Comparison of ENCODE assay signal across 27 mouse cellular contexts in genomic region chr11:119520713-119521063, GRCm38 (mm10). TPM values are rescaled to one million over a fixed set of nuclear protein-coding genes. Genes with fewer than 3 reads are reported as not detected.
A peak's percentile ranks its signal among the peaks of the same experiment; 100 is the strongest.
DNase-seq lines count a peak whose midpoint lies in the region; ATAC-seq and TF ChIP-seq lines count a peak whose summit lies in the region.
"Had no signal": no experiment of that assay in that cellular context is flagged by ENCODE, and none has a peak within 500 bp of the region (broad histone marks: within the 10 kb centered on the region; RNA-seq: fewer than 3 reads in every experiment).

No protein-coding gene starts in this region.

- H3K9ac ChIP-seq in liver, postnatal 0 days (replicated peaks), result no peak overlapping the region
- H3K9ac ChIP-seq: embryonic facial prominence, embryonic 13.5 days; forebrain, embryonic 12.5 days; forebrain, embryonic 15.5 days; hindbrain, embryonic 12.5 days; hindbrain, embryonic 15.5 days had no signal

- H3K4me1 ChIP-seq in cortical plate, adult 2 months (ENCODE audit: control insufficient read depth, insufficient read depth, low read length), result peaks cover 9% of the 10 kb centered on the region
- peaks cover 46% of the 10 kb centered on the region for H3K4me1 ChIP-seq in olfactory bulb, adult 2 months (ENCODE audit: control insufficient read depth, insufficient read depth, low read length)
- H3K4me1 ChIP-seq in liver, postnatal 0 days (ENCODE audit: insufficient read depth), result peaks cover 6% of the 10 kb centered on the region; the same call in 1 of the 2 replicates

- H3K9me3 ChIP-seq in liver, postnatal 0 days (ENCODE audit: low read length), result no peaks in the 10 kb centered on the region
- H3K9me3 ChIP-seq: embryonic facial prominence, embryonic 10.5 days; embryonic facial prominence, embryonic 13.5 days; forebrain, embryonic 12.5 days; forebrain, embryonic 15.5 days; hindbrain, embryonic 12.5 days; hindbrain, embryonic 15.5 days had no signal

- ATAC-seq in cerebellum, adult (ENCODE audit: insufficient number of reproducible peaks, low FRiP score, low TSS enrichment), result no peak
- no peak for ATAC-seq in liver, postnatal 0 days
- ATAC-seq: forebrain, embryonic 15.5 days; Patski had no signal

- no peak overlapping the region for H3K4me3 ChIP-seq in layer of hippocampus, adult 2 months
- no peak overlapping the region for H3K4me3 ChIP-seq in cortical plate, adult 2 months (ENCODE audit: insufficient read depth, low read length)
- no peak overlapping the region for H3K4me3 ChIP-seq in olfactory bulb, adult 2 months (ENCODE audit: insufficient read depth, low read depth, low read length)
- H3K4me3 ChIP-seq in liver, postnatal 0 days (ENCODE audit: low read depth, low read length), result no peak overlapping the region
- H3K4me3 ChIP-seq: embryonic facial prominence, embryonic 10.5 days; embryonic facial prominence, embryonic 13.5 days; erythroblast, embryonic 14.5 days; forebrain, embryonic 12.5 days; forebrain, embryonic 15.5 days; heart, adult 2 months; hindbrain, embryonic 12.5 days; hindbrain, embryonic 15.5 days had no signal

- DNase-seq in cerebellum, adult 9-11 months, result peak; percentile 55
- no peak for DNase-seq in layer of hippocampus, adult 2 months (ENCODE audit: low spot score in 2 of 2)
- no peak for DNase-seq in layer of hippocampus, adult 11-12 months (ENCODE audit: low spot score)
- DNase-seq in liver, postnatal 0 days, result no peak
- DNase-seq: adrenal gland, postnatal 10 days; adrenal gland, postnatal 36 days; B cell, adult 2 months; cerebellum, adult 11 months; cerebellum, adult 8-10 months; cerebellum, postnatal 25 days; embryo, embryonic 11 days; gastrocnemius, postnatal 25 days; heart, adult 2 months had no signal

- H3K27ac ChIP-seq in layer of hippocampus, adult 2 months, result peak overlapping the region; percentile 88
- H3K27ac ChIP-seq in cortical plate, adult 2 months (ENCODE audit: insufficient read depth, low read length), result peak overlapping the region; percentile 11; the same call in 1 of the 2 replicates
- peak overlapping the region; percentile 28; the same call in 1 of the 2 replicates for H3K27ac ChIP-seq in olfactory bulb, adult 2 months (ENCODE audit: insufficient read depth, low read depth, low read length)
- no peak overlapping the region for H3K27ac ChIP-seq in liver, postnatal 0 days (ENCODE audit: low read depth)
- H3K27ac ChIP-seq: embryonic facial prominence, embryonic 10.5 days; embryonic facial prominence, embryonic 13.5 days; forebrain, embryonic 12.5 days; forebrain, embryonic 15.5 days; heart, adult 2 months; hindbrain, embryonic 12.5 days; hindbrain, embryonic 15.5 days had no signal

- no peak for TF ChIP-seq CTCF in layer of hippocampus, adult 2 months (conservative IDR thresholded peaks at IDR 0.05)
- no peak for TF ChIP-seq CTCF in cortical plate, adult 2 months (IDR thresholded peaks at IDR 0.05; ENCODE audit: extremely low read depth, insufficient read depth, low read length)
- no peak for TF ChIP-seq CTCF in olfactory bulb, adult 2 months (IDR thresholded peaks at IDR 0.05; ENCODE audit: insufficient read depth, low read depth, low read length)
- no peak for TF ChIP-seq CTCF in liver, postnatal 0 days (IDR thresholded peaks at IDR 0.05; ENCODE audit: low read depth)

- TF ChIP-seq POLR2A in cortical plate, adult 2 months (IDR thresholded peaks at IDR 0.05; ENCODE audit: extremely low read depth, insufficient read depth, low read length), result no peak
- TF ChIP-seq POLR2A in olfactory bulb, adult 2 months (IDR thresholded peaks at IDR 0.05; ENCODE audit: insufficient read depth, low read depth, low read length), result no peak

- H3K36me3 ChIP-seq in liver, postnatal 0 days (replicated peaks; ENCODE audit: insufficient read depth, low read length), result no peaks in the 10 kb centered on the region
- H3K36me3 ChIP-seq: embryonic facial prominence, embryonic 10.5 days; embryonic facial prominence, embryonic 13.5 days; forebrain, embryonic 12.5 days; forebrain, embryonic 15.5 days; G1E; hindbrain, embryonic 12.5 days; hindbrain, embryonic 15.5 days had no signal

- H3K4me2 ChIP-seq in liver, postnatal 0 days (ENCODE audit: low read depth, low read length), result no peak overlapping the region
- H3K4me2 ChIP-seq: embryonic facial prominence, embryonic 13.5 days; forebrain, embryonic 12.5 days; forebrain, embryonic 15.5 days; heart, embryonic 11.5 days; hindbrain, embryonic 12.5 days; hindbrain, embryonic 15.5 days had no signal

- no peak for TF ChIP-seq EP300 in liver, postnatal 0 days (IDR thresholded peaks at IDR 0.05; ENCODE audit: low read depth)

- H3K27me3 ChIP-seq in liver, postnatal 0 days (ENCODE audit: insufficient read depth, low read length), result peaks cover 3% of the 10 kb centered on the region; the same call in 1 of the 2 replicates
- H3K27me3 ChIP-seq: forebrain, embryonic 15.5 days; hindbrain, embryonic 12.5 days; hindbrain, embryonic 15.5 days had no signal

RNA-seq across cellular contexts. Expression of gene Nptx1, which starts 26.9 kb away (rescaled TPM):
- total RNA-seq in layer of hippocampus, adult 2 months (2021), result 100 to 1,000 TPM; 475 to 499 TPM
- 118 and 134 TPM in 2 replicates for polyA plus RNA-seq in cortical plate, adult 2 months (2012; rRNA removed)
- polyA plus RNA-seq in olfactory bulb, adult 2 months (2012; ENCODE audit: insufficient read depth, insufficient read length, low replicate concordance, missing spikeins), result not detected in 2 replicates
- 0.04 TPM in 1 of 2 replicates, not detected in the other for polyA plus RNA-seq in liver, postnatal 0 days (2015; fragmentation: Nextera tagmentation; extraction: Ambion mirVana)
- total RNA-seq: common myeloid progenitor, adult 5-6 weeks had no signal
- polyA plus RNA-seq: erythroblast, embryonic 14.5 days; G1E had no signal

RNA-seq across cellular contexts. Expression of gene Endov, which starts 29.5 kb away (rescaled TPM):
- total RNA-seq in layer of hippocampus, adult 2 months (2021), result 10 to 100 TPM; 35.8 to 35.9 TPM
- 21.1 and 24.4 TPM in 2 replicates for polyA plus RNA-seq in cortical plate, adult 2 months (2012; rRNA removed)
- not detected in 2 replicates for polyA plus RNA-seq in olfactory bulb, adult 2 months (2012; ENCODE audit: insufficient read depth, insufficient read length, low replicate concordance, missing spikeins)
- 5.2 and 6.4 TPM in 2 replicates for polyA plus RNA-seq in liver, postnatal 0 days (2015; fragmentation: Nextera tagmentation; extraction: Ambion mirVana)

Comparison
In these comparisons a context has a peak if more than half of its experiments do, and no peak if none do; other contexts are left out.
1. RNA of gene Nptx1, which starts 26.9 kb away (polyA plus RNA-seq): 118 to 134 TPM in cortical plate, adult 2 months; 0.04 TPM in liver, postnatal 0 days and not detected in olfactory bulb, adult 2 months; every median in the first group is over 100 times any median in the second.